Mouse (Mus musculus) lung, embryonic 14.5 days (tissue): ENCODE measurements around the gene Cks1b. TPM values are rescaled to one million over a fixed set of nuclear protein-coding genes. Genes with fewer than 3 reads are reported as not detected.

Source experiments
- ATAC-seq: fragments of 200-750 bp; cut with Nextera tagmentation; 2 replicates; pipeline ENCODE4 v1.8.0; 2017; ENCODE audit warnings: mild to moderate bottlenecking, moderate TSS enrichment, moderate library complexity; ENCODE audit not compliant: insufficient read depth
- DNase-seq: peaks from one replicate; pipeline ENCODE4 v3.0.0-alpha.2; 2015
- H3K27ac ChIP-seq: fragments of 300-500 bp; sonication (generic); 2 replicates; pipeline ENCODE4 v1.5.1; 2014; ENCODE audit warnings: low read depth, mild to moderate bottlenecking, moderate library complexity
- H3K27me3 ChIP-seq: fragments of 300-500 bp; sonication (generic); 2 replicates; pipeline ENCODE4 v1.6.1; 2014; ENCODE audit warnings: low read length, control low read depth; ENCODE audit not compliant: insufficient read depth
- H3K36me3 ChIP-seq: fragments of 300-500 bp; sonication (generic); 2 replicates; pipeline ENCODE4 v1.6.1; 2014; ENCODE audit warnings: control low read depth; ENCODE audit not compliant: insufficient read depth
- H3K4me1 ChIP-seq: fragments of 300-500 bp; sonication (generic); 2 replicates; pipeline ENCODE4 v1.6.1; 2014; ENCODE audit warnings: antibody characterized with exemption, control low read depth; ENCODE audit not compliant: insufficient read depth
- H3K4me2 ChIP-seq: fragments of 300-500 bp; sonication (generic); 2 replicates; pipeline ENCODE4 v1.6.1; 2014; ENCODE audit warnings: mild to moderate bottlenecking
- H3K4me3 ChIP-seq: fragments of 300-500 bp; sonication (generic); 2 replicates; pipeline ENCODE4 v1.5.1; 2014; ENCODE audit warnings: low read depth, low read length
- H3K9ac ChIP-seq: fragments of 300-500 bp; sonication (generic); 2 replicates; pipeline ENCODE4 v1.6.1; 2014
- H3K9me3 ChIP-seq: fragments of 300-500 bp; sonication (generic); 2 replicates; pipeline ENCODE4 v1.6.1; 2016; ENCODE audit warnings: low read depth, low read length, control low read depth
- CTCF ChIP-seq: IDR thresholded peaks from 2 replicates; pipeline ENCODE4 v1.5.1; 2016; ENCODE audit warnings: antibody characterized with exemption, low read depth
- WGBS: fragments of 180-500 bp; shearing (Covaris S2); extraction: QIAGEN DNeasy Blood & Tissue Kit; methylation state at CpG from one replicate; pipeline ENCODE4 v1.1.7; 2014; 5-methylcytosine and 5-hydroxymethylcytosine counted together
- polyA plus RNA-seq: library from polyadenylated mRNA; unstranded; fragments of >200 nt; fragmentation: Nextera tagmentation; extraction: Ambion mirVana; gene quantifications from 2 replicates; pipeline ENCODE4 v1.2.1, GENCODE M21; 2014

Gene Cks1b
- polyA plus RNA-seq, 1 experiment from 2014 or later: 692 TPM

DNA sequence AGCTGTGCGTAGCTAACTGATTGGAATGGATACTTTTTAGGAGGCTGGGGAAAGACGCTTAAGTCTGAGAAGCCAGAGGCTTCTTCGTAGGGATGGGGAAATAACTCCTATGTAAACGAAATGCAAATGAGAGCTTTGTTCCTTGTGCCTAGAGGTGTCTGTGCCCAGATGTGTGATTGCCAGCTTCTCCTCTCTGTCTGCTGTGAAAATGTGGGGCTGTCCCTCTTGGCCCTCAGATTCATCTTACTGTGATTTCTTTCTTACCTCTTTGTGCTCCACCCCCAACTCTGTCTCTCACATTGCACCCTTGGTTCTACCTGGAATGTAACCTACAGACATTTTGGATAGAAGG lies 21.6 kb downstream of the Cks1b start:
- DNase-seq (no peak), ATAC-seq (no peak)
- no peaks in the 10 kb centered on the region; the same call in 1 of the 2 replicates for H3K27me3 ChIP-seq
- H3K4me1 ChIP-seq: peaks cover 13% of the 10 kb centered on the region
- 1% methylated on average over 4 of the region's 4 CpGs for WGBS
- H3K9ac ChIP-seq: peak overlapping the region; percentile 59
- H3K9me3 ChIP-seq: no peaks in the 10 kb centered on the region
- H3K4me2 ChIP-seq: peak overlapping the region; percentile 100
- peak overlapping the region; percentile 56 for H3K4me3 ChIP-seq
- no peaks in the 10 kb centered on the region for H3K36me3 ChIP-seq
- no peak overlapping the region for H3K27ac ChIP-seq
- TF ChIP-seq CTCF: no peak

DNA sequence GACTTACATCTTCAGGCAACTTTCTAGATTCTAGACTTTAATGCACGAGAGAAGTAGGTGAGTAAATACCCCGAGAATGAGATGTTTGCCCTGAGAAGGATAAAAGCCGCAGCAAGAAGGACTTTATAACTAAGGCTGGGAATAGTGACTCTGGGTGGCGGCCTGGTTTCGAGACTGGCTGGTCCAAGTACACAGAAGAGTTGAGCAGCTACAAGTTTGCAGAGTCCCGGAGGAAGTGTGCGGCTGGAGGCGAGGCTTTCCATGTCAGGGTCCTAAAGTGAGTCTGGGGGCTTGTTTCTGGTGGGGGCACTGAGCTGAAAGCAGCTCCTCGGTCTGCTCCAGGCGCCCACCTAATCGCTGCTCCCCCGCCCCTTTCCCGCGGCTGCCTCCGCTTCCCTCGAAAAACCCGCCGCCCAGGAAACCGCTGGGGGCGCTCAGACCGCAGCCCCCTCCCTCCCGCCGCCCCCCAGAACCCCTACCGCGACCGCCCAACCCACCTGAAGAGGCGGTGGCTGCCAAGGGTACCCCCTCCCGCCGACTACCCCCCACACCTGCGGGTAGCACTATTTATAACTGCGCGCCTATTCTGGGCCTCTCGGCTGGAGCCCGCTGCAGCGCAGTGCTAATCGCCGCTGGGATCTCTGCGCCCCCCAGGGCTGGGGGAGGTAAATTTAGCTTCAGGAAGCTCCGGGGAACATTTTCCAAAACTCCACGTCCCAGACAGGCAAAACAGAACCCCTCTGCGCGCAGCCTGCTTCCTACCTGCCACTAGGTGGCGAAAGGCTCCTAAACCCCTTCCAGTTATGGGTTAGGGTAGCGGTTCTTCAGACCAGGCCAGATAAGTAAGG lies 22.2 kb downstream of the Cks1b start:
- no peaks in the 10 kb centered on the region for H3K36me3 ChIP-seq
- peak; percentile 91 for TF ChIP-seq CTCF
- H3K27ac ChIP-seq: peak overlapping the region; percentile 63
- under 1% methylated on average over 44 of the region's 44 CpGs for WGBS
- H3K4me2 ChIP-seq: peak overlapping the region; percentile 100
- ATAC-seq (no peak), DNase-seq (peak; percentile 93)
- H3K4me1 ChIP-seq: peaks cover 13% of the 10 kb centered on the region
- H3K4me3 ChIP-seq: peak overlapping the region; percentile 56
- no peaks in the 10 kb centered on the region for H3K9me3 ChIP-seq
- H3K27me3 ChIP-seq: no peaks in the 10 kb centered on the region; the same call in 1 of the 2 replicates
- peak overlapping the region; percentile 59 for H3K9ac ChIP-seq

DNA sequence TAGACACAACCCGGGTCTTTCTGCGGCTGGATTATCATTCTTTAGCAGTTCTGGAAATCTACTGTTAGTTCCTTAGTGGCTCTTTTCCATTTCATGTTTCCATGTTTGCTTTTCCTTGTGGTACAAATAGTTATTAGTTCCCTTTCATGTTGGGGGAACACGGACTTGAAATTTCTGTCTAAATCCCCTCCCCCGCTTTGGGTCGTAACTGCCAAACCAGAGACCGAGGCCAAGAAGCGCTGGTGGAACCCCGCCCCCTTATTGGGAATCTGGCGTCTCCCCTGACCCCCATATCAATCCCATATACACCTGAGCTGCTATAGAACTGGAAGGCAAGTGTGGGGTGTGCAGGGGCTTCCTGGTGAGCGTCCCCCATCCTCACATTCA lies 22.8 kb downstream of the Cks1b start:
- peak overlapping the region; percentile 56 for H3K4me3 ChIP-seq
- H3K9me3 ChIP-seq: no peaks in the 10 kb centered on the region
- peak overlapping the region; percentile 59 for H3K9ac ChIP-seq
- 3% methylated on average over 10 of the region's 10 CpGs for WGBS
- DNase-seq (no peak), ATAC-seq (no peak)
- no peak for TF ChIP-seq CTCF
- H3K27ac ChIP-seq: peak overlapping the region; percentile 87
- peaks cover 13% of the 10 kb centered on the region for H3K4me1 ChIP-seq
- peak overlapping the region; percentile 100 for H3K4me2 ChIP-seq
- no peaks in the 10 kb centered on the region; the same call in 1 of the 2 replicates for H3K27me3 ChIP-seq
- H3K36me3 ChIP-seq: no peaks in the 10 kb centered on the region

DNA sequence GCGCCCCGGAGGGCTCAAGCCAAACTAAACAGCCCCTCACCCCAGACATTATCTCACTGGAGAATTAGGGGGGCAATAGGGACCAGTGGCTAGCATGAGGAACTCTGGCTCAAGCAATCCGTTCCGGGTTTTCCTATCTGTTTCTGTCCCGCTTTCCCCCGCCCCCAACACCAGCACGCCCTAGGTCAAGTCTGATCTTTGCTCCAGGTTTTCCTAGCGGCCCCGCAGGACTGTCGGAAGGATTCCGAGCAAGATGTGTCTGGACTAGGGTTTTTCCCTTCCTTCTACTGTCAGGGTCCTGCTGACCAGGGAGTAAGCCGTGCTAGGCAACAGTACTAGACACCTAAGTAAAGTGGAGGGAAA lies 23.3 kb downstream of the Cks1b start:
- Histone ChIP-seq H3K27me3 (no peaks in the 10 kb centered on the region; the same call in 1 of the 2 replicates), H3K4me1 (peaks cover 13% of the 10 kb centered on the region), H3K27ac (peak overlapping the region; percentile 87), H3K36me3 (no peaks in the 10 kb centered on the region), H3K9ac (peak overlapping the region; percentile 59), H3K4me2 (peak overlapping the region; percentile 100), H3K4me3 (peak overlapping the region; percentile 56), H3K9me3 (no peaks in the 10 kb centered on the region)
- peak; percentile 89 for DNase-seq
- WGBS: under 1% methylated on average over 10 of the region's 12 CpGs
- no peak for TF ChIP-seq CTCF
- ATAC-seq: peak; percentile 4

DNA sequence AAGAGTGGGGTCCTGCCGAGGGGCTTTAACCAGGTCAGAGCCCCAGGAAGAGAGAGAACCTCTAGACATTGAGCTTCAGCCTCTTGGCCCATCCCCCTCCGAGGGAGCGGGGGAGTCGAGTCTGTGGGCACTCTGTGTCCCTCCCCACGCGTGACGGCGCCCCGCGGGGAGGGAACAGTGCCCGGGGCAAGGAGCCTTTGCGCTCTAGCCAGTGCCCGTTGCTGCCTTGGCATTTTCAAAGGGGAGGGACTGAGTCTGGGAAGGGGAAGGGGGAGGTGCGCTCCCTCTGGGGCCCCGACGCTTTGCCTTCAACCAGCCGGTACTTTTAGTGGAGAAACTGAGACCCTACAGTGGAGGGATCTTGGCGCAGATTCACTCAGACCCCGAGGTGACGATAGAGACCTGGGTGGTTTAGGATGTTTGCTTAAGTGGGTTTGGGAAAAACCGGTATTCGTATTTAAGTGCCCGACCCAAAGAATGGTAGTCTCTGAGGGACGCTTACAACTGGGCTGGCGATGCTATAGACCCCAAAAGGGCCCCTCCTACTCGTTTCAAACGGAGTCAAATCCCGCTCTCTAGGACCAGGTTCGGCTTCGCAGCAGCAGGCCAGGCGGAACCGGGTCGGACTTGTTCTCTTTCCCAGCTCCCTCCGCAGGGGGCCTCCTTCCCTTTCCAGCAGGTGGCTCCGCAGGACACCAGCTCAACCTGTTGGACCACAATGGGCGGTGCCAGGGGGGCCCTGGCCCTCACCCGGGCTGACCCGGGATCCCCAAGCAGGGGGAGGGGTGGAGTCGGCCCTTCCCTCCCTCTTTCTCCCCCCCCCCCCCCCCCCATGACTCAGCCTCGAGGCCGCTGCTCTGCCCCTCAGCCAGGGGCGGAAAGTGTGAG lies 23.9 kb downstream of the Cks1b start, which contains the start of gene Zbtb7b:
TSS of gene Zbtb7b (minus strand) at position 771 of the 888 bp plus-strand sequence.
- no peaks in the 10 kb centered on the region for H3K9me3 ChIP-seq
- peaks cover 13% of the 10 kb centered on the region for H3K4me1 ChIP-seq
- WGBS: under 1% methylated on average over 39 of the region's 42 CpGs
- peak; percentile 74 for DNase-seq
- H3K4me2 ChIP-seq: peak within 1 kb of the TSS; percentile 100
- no peaks in the 10 kb centered on the region for H3K36me3 ChIP-seq
- ATAC-seq: peak; percentile 55
- H3K4me3 ChIP-seq: peak within 1 kb of the TSS; percentile 56
- TF ChIP-seq CTCF: peak; percentile 45
- H3K27ac ChIP-seq: peak within 1 kb of the TSS; percentile 87
- H3K9ac ChIP-seq: peak within 1 kb of the TSS; percentile 59
- H3K27me3 ChIP-seq: no peaks in the 10 kb centered on the region; the same call in 1 of the 2 replicates

DNA sequence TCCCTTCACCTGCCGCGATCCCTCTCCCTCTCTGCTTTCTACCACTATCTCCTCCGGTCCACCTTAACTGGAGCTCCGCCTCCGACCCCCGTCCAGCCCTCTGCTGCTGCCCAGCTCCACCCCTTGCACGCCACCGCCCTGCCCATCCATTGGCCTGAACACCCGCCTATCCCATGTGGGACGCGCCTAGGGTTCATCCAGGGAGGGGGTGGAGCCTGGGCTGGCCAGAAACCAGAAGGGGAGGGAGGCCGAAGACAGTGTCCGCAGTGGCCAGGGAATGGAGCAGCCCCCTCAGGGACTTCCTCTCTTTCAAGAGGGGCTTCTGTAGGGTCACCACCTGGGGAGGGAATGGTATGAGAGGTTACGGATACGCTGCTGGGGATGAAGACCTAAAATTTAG lies 24.6 kb downstream of the Cks1b start:
- H3K27ac ChIP-seq: peak overlapping the region; percentile 87
- H3K4me1 ChIP-seq: peaks cover 13% of the 10 kb centered on the region
- ATAC-seq: peak; percentile 96
- H3K4me2 ChIP-seq: peak overlapping the region; percentile 100
- H3K27me3 ChIP-seq: no peaks in the 10 kb centered on the region; the same call in 1 of the 2 replicates
- DNase-seq: peak; percentile 98
- H3K9ac ChIP-seq: peak overlapping the region; percentile 59
- no peaks in the 10 kb centered on the region for H3K9me3 ChIP-seq
- peak overlapping the region; percentile 56 for H3K4me3 ChIP-seq
- no peak for TF ChIP-seq CTCF
- H3K36me3 ChIP-seq: no peaks in the 10 kb centered on the region
- WGBS: 0% methylated on average over 15 of the region's 15 CpGs

DNA sequence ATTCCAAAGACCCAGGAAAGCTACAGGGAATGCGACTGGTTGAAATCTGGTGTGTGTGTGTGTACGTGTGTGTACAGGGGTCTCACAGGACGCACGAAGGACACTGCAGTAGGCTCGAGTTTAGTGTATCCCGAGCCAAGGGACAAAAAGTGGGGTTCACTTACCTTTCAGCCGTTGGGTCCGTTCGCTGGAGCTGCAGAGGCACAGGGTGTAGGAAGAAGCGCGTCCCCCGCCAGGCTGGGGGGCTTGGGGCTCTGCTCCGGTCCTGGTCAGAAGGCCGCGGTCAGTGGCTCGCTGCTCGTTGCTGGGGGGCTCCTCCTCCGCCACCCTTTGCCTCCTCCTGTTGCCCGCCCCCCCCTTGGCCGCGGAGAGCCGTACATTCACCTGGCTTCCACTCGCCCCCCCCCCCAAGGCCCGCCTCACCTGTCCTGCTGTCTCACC lies 25.3 kb downstream of the Cks1b start:
- Histone ChIP-seq H3K27ac (peak overlapping the region; percentile 80), H3K9me3 (no peaks in the 10 kb centered on the region), H3K9ac (peak overlapping the region; percentile 61), H3K36me3 (no peaks in the 10 kb centered on the region), H3K4me1 (peaks cover 13% of the 10 kb centered on the region), H3K4me2 (peak overlapping the region; percentile 100), H3K4me3 (peak overlapping the region; percentile 56), H3K27me3 (no peaks in the 10 kb centered on the region; the same call in 1 of the 2 replicates)
- ATAC-seq (no peak), DNase-seq (peak; percentile 31)
- WGBS: under 1% methylated on average over 23 of the region's 24 CpGs
- no peak for TF ChIP-seq CTCF
